Mouse (Mus musculus): ENCODE data around the gene Ttc24. TPM values are rescaled to one million over a fixed set of nuclear protein-coding genes. Genes with fewer than 3 reads are reported as not detected.

Gene Ttc24
- total RNA-seq, 2 experiments from 2014 or later = not detected

Other genes with a start within 250 kb of the Ttc24 start
- gene Sh2d2a, start 231.5 kb downstream of the Ttc24 start, total RNA-seq (2021) = under 1 TPM in 1 of 2 experiments, not detected in 1; 0.12 TPM
- gene Prcc, start 192.7 kb downstream of the Ttc24 start, total RNA-seq (2021) = 10 to 100 TPM; 56.2 to 56.9 TPM
- gene Hdgf, start 172.0 kb downstream of the Ttc24 start, total RNA-seq (2021) = 100 to 1,000 TPM; 146 to 151 TPM
- 10 to 100 TPM; 68.2 to 68.9 TPM for gene Mrpl24, start 158.8 kb downstream of the Ttc24 start, total RNA-seq (2021)
- gene Isg20l2, start 148.0 kb downstream of the Ttc24 start, total RNA-seq (2021) = 10 to 100 TPM; 20.1 to 21.2 TPM
- 1 to 10 TPM; 7.7 to 8.9 TPM for gene Rrnad1, start 147.6 kb downstream of the Ttc24 start, total RNA-seq (2021)
- 1 to 10 TPM in 1 of 2 experiments, under 1 TPM in 1; 0.91 to 1.0 TPM for gene Crabp2, start 129.6 kb downstream of the Ttc24 start, total RNA-seq (2021)
- 10 to 100 TPM; 66.5 to 70.4 TPM for gene Nes, start 107.2 kb downstream of the Ttc24 start, total RNA-seq (2021)
- gene Bcan, start 78.1 kb downstream of the Ttc24 start, total RNA-seq (2021) = under 1 TPM; 0.12 to 0.29 TPM
- gene Hapln2, start 50.7 kb downstream of the Ttc24 start, total RNA-seq (2021) = not detected
- gene Gpatch4, start 35.2 kb downstream of the Ttc24 start, total RNA-seq (2021) = 1 to 10 TPM; 7.2 to 7.5 TPM
- 10 to 100 TPM; 77.4 to 80.8 TPM for gene Naxe, start 19.8 kb downstream of the Ttc24 start, total RNA-seq (2021)
- gene Iqgap3, start 3.7 kb upstream of the Ttc24 start, total RNA-seq (2021) = 10 to 100 TPM; 49.2 to 56.5 TPM
- 100 to 1,000 TPM; 115 to 120 TPM for gene Mef2d, start 64.1 kb upstream of the Ttc24 start, total RNA-seq (2021)
- not detected for gene Rhbg, start 176.4 kb upstream of the Ttc24 start, total RNA-seq (2021)
- not detected for gene Gm38392, start 208.9 kb upstream of the Ttc24 start, total RNA-seq (2021)
- 1 to 10 TPM; 6.1 to 6.2 TPM for gene Tsacc, start 218.7 kb upstream of the Ttc24 start, total RNA-seq (2021)
- gene Cct3, start 218.8 kb upstream of the Ttc24 start, total RNA-seq (2021) = 100 to 1,000 TPM; 257 TPM
- 10 to 100 TPM; 74.8 to 84.6 TPM for gene Glmp, start 246.7 kb upstream of the Ttc24 start, total RNA-seq (2021)

All from heart, postnatal 4 days (tissue).